Mouse (Mus musculus): Measurements from ENCODE around the gene Spred3. TPM values are rescaled to one million over a fixed set of nuclear protein-coding genes. Genes with fewer than 3 reads are reported as not detected.

Spred3 gene
- 8.0 TPM for polyA plus RNA-seq (2014; fragmentation: Illumina TruSeq; extraction: RNeasy Lipid Tissue Mini Kit (QIAGEN cat#74804); ENCODE audit: low read depth, low replicate concordance)

DNA sequence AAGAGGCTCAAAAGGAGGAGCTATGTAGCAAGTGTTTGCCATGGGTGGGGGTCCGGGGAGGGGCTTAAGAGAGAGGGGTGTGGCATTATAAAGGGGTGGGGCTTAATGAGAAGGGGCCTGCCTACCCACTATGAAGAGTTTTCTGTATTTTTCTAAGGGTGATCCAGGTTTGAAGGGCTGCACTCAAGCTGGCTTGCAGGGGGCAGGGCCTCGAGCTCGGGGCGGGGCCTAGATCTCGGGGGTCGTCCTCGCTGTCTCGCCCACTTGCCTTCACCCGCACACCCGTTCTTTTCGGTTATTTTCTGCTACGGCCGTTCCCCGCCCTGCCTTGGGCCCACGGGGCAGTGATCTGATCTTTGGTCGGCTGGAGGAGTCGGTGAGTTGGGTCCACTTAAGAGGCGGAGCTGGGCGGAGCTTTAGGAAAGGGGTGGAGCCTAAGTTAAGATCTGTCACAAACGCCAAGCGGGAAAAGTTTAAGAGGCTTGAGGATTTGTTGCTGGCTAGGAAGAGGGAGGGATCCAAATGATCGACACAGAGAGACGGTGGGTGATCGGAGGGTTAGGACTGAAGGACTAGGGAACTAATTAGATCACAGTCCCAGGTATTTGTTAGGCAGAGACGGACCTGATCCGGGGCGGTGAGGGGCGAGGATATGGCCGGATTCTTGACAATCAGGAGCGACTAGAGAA is at the start of gene Spred3, which contains the start of gene Ggn:
Spred3 (minus strand) TSS at position 346 of the 689 bp plus-strand sequence.
Ggn (plus strand) TSS at position 145 of the 689 bp plus-strand sequence.

GRCm38 (mm10) chr7:29213675-29214082 is 43.5 kb upstream of the Spred3 start, which contains the start of gene Catsperg1:
Catsperg1 (minus strand) TSS chr7:29214035.

GRCm38 (mm10) chr7:29180077-29180853 is 10.1 kb upstream of the Spred3 start, which contains the start of gene Psmd8:
Psmd8 (minus strand) TSS chr7:29180701.

DNA sequence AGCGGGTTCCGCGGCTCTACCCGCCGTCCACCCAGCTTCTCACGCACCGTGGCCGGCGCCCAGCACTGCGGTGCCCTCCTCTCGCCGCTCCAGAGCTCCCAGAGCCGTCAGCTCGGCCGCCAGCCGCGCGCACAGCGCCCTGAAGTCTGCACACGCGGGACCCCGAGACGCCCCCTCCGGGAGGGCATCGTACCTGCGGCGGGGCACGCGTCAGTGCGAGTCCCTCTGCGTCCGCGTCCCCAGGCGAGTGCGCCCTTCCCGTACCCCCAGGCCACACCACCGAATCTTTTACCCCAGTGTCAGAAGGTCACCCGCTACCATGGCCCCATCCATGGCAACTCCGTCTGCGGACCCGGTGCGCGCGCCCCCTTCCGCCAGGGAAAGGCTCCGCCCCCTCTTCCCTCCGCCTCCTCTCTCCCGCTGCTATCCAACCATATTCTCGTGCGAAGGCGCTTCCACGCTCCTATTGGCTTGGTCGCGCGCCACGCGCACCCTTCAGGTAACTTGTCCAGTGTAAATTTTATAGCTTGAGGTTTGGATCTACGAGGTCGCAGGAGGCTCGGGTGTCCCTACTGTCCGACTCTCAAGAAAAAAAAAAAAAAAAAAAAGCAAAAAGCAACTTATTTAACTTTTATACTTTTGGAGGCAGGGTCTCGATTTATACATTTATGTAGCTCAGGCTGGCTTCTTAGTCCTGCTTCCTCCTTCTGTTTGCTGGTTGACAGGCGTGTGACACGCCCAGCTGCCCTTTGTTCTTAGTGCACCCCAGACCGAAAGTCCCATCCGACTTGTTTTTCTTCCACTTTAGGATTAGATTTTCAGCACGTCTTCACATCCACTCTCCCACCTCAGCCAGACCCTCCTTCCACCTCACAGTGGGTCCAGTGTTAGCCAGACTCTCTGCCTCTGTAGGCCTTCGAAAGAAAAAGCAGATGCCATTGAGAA is 14.1 kb downstream of the Spred3 start, which contains the start of gene Fam98c:
Fam98c (minus strand) TSS at position 397 of the 945 bp plus-strand sequence.

DNA sequence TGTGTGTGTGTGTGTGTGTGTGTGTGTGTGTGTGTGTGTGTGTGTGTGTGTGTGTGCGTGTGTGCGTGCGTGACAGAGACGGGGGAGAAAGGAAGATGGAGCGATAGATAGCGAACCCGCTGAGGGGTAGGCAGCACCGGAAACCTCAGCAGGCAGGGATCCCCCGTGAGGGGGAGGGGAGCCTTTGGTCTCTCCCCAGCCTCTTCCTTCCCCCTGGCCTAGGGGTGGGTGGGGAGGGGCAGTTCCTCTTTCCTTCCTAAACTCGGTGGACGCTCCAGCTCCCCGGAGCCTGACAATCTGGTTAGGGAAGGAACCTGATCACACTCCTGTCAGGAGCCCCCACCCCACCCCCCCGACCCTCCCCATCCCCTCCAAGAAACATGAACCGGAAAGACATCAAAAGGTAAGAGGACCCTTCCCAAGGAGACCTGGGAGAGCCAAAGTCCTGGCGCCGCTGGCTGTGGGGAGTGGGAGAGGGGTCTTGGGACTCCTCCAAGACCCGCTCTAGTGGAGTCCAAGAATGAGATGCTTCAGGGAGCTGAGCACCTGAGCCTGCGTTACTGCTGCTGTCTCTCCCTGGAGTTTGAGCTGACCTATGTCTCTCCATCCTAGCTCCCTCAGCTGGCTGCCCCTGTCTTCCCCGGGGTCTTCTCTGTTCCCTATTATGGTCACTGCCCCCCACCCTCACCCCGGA is 35.4 kb downstream of the Spred3 start, which contains the start of gene Rasgrp4:
Rasgrp4 (plus strand) TSS at position 159 of the 694 bp plus-strand sequence.

GRCm38 (mm10) chr7:29124970-29125369 is 45.2 kb downstream of the Spred3 start, which contains the start of gene Ryr1:
Ryr1 (minus strand) TSS chr7:29125179.

Other genes with a start within 250 kb of the Spred3 start
- 31.7 TPM for gene Actn4, start 208.1 kb downstream of the Spred3 start, polyA plus RNA-seq (2014; fragmentation: Illumina TruSeq; extraction: RNeasy Lipid Tissue Mini Kit (QIAGEN cat#74804); ENCODE audit: low read depth, low replicate concordance)
- 8.5 TPM for gene Eif3k, start 188.5 kb downstream of the Spred3 start, polyA plus RNA-seq (2014; fragmentation: Illumina TruSeq; extraction: RNeasy Lipid Tissue Mini Kit (QIAGEN cat#74804); ENCODE audit: low read depth, low replicate concordance)
- gene Map4k1, start 188.4 kb downstream of the Spred3 start, polyA plus RNA-seq (2014; fragmentation: Illumina TruSeq; extraction: RNeasy Lipid Tissue Mini Kit (QIAGEN cat#74804); ENCODE audit: low read depth, low replicate concordance) = not detected
- gene Ryr1, start 45.2 kb downstream of the Spred3 start, polyA plus RNA-seq (2014; fragmentation: Illumina TruSeq; extraction: RNeasy Lipid Tissue Mini Kit (QIAGEN cat#74804); ENCODE audit: low read depth, low replicate concordance) = 0.47 TPM
- gene Rasgrp4, start 35.6 kb downstream of the Spred3 start, polyA plus RNA-seq (2014; fragmentation: Illumina TruSeq; extraction: RNeasy Lipid Tissue Mini Kit (QIAGEN cat#74804); ENCODE audit: low read depth, low replicate concordance) = 0.23 TPM
- gene Fam98c, start 14.2 kb downstream of the Spred3 start, polyA plus RNA-seq (2014; fragmentation: Illumina TruSeq; extraction: RNeasy Lipid Tissue Mini Kit (QIAGEN cat#74804); ENCODE audit: low read depth, low replicate concordance) = 1.3 TPM
- gene Ggn, start 201 bp downstream of the Spred3 start, polyA plus RNA-seq (2014; fragmentation: Illumina TruSeq; extraction: RNeasy Lipid Tissue Mini Kit (QIAGEN cat#74804); ENCODE audit: low read depth, low replicate concordance) = not detected
- gene Psmd8, start 10.3 kb upstream of the Spred3 start, polyA plus RNA-seq (2014; fragmentation: Illumina TruSeq; extraction: RNeasy Lipid Tissue Mini Kit (QIAGEN cat#74804); ENCODE audit: low read depth, low replicate concordance) = 105 TPM
- 0.35 TPM for gene Catsperg1, start 43.6 kb upstream of the Spred3 start, polyA plus RNA-seq (2014; fragmentation: Illumina TruSeq; extraction: RNeasy Lipid Tissue Mini Kit (QIAGEN cat#74804); ENCODE audit: low read depth, low replicate concordance)
- gene Kcnk6, start 62.1 kb upstream of the Spred3 start, polyA plus RNA-seq (2014; fragmentation: Illumina TruSeq; extraction: RNeasy Lipid Tissue Mini Kit (QIAGEN cat#74804); ENCODE audit: low read depth, low replicate concordance) = 2.7 TPM
- gene Yif1b, start 67.9 kb upstream of the Spred3 start, polyA plus RNA-seq (2014; fragmentation: Illumina TruSeq; extraction: RNeasy Lipid Tissue Mini Kit (QIAGEN cat#74804); ENCODE audit: low read depth, low replicate concordance) = not detected
- gene 2200002D01Rik, start 78.1 kb upstream of the Spred3 start, polyA plus RNA-seq (2014; fragmentation: Illumina TruSeq; extraction: RNeasy Lipid Tissue Mini Kit (QIAGEN cat#74804); ENCODE audit: low read depth, low replicate concordance) = 2.6 TPM
- gene Spint2, start 111.5 kb upstream of the Spred3 start, polyA plus RNA-seq (2014; fragmentation: Illumina TruSeq; extraction: RNeasy Lipid Tissue Mini Kit (QIAGEN cat#74804); ENCODE audit: low read depth, low replicate concordance) = 7.2 TPM
- gene Ppp1r14a, start 118.9 kb upstream of the Spred3 start, polyA plus RNA-seq (2014; fragmentation: Illumina TruSeq; extraction: RNeasy Lipid Tissue Mini Kit (QIAGEN cat#74804); ENCODE audit: low read depth, low replicate concordance) = not detected
- not detected for gene Dpf1, start 133.5 kb upstream of the Spred3 start, polyA plus RNA-seq (2014; fragmentation: Illumina TruSeq; extraction: RNeasy Lipid Tissue Mini Kit (QIAGEN cat#74804); ENCODE audit: low read depth, low replicate concordance)

All from adrenal gland, adult 10 weeks (tissue).